8 mouse cellular contexts compared by ENCODE assay signal in the genomic region with DNA sequence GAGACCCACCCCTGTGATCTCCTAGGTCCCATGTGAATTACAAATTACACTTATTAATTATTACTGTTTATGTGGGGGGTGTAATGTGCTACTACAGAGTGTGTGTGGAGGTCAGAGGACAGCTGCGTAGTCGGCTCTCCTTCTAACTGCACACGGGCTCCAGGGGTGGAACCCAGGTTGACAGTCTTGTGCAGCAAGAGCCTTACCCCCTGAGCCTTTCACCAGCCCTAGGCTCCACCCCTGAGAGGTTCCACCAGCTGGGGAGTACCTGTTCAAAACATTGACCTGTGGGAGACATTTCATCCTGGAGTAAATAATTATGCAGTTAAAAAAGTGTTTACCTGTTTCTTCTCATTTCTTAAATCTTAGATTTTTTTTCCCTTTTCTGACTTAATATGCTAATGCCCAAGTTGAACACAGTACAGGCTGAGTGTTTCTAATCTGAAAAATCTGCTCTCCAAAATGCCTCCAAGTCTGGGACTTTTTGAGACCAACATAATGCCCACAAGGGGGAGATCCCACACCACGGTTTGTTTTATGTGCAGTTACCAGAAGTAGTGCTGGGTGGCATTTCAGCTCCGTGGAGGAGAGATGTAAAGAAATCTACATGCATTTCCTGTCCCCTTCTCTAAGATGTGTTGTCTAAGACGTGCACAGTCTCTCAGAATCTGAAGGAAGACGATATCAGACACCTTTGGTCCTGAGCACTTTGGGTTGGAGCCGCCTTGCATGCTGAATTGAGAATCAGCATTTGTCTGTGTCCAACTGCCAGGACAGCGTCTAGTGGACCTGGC. TPM values are rescaled to one million over a fixed set of nuclear protein-coding genes. Genes with fewer than 3 reads are reported as not detected.
DNase-seq lines count a peak whose midpoint lies in the region; ATAC-seq lines count a peak whose summit lies in the region.

No protein-coding gene starts in this region.

- no peaks in the 10 kb centered on the region for H3K36me3 ChIP-seq in midbrain, embryonic 10.5 days
- no peaks in the 10 kb centered on the region for H3K36me3 ChIP-seq in midbrain, embryonic 11.5 days (ENCODE audit: control insufficient read depth, insufficient read depth, low read length)
- H3K36me3 ChIP-seq in liver, embryonic 15.5 days (replicated peaks): 0 out of 2 replicates have a peak, but pooled peaks cover under 1% of the 10 kb centered on the region

- H3K4me2 ChIP-seq in midbrain, embryonic 11.5 days: no peak overlapping the region
- H3K4me2 ChIP-seq in liver, embryonic 15.5 days: peak overlapping the region; percentile 39

- no peak overlapping the region for H3K9ac ChIP-seq in midbrain, embryonic 11.5 days (ENCODE audit: low read length)
- H3K9ac ChIP-seq in liver, embryonic 15.5 days: peak overlapping the region; percentile 18; the same call in 1 of the 2 replicates

- no peak for ATAC-seq in midbrain, embryonic 11.5 days (ENCODE audit: low FRiP score)
- ATAC-seq in inflammation-experienced regulatory T-cells, adult 6 months: peak; percentile 79
- ATAC-seq in liver, embryonic 15.5 days (ENCODE audit: insufficient read depth): 0 out of 2 replicates have a peak, but pooled peaks have one; percentile 3
- ATAC-seq in erythroid progenitor cell, adult 5-6 weeks (replicated peaks; ENCODE audit: low FRiP score, poor library complexity, severe bottlenecking): no peak

- intact Hi-C loops in gastrocnemius, postnatal 36 days (cut with DNase I): no loop called here

- no peaks in the 10 kb centered on the region for H3K9me3 ChIP-seq in midbrain, embryonic 10.5 days (replicated peaks)
- H3K9me3 ChIP-seq in midbrain, embryonic 11.5 days (ENCODE audit: control insufficient read depth, low read length): no peaks in the 10 kb centered on the region
- H3K9me3 ChIP-seq in liver, embryonic 15.5 days (replicated peaks): no peaks in the 10 kb centered on the region

- H3K4me3 ChIP-seq in midbrain, embryonic 10.5 days: no peak overlapping the region
- H3K4me3 ChIP-seq in midbrain, embryonic 11.5 days (ENCODE audit: low read depth, low read length): no peak overlapping the region
- no peak overlapping the region for H3K4me3 ChIP-seq in liver, embryonic 15.5 days (replicated peaks)

- DNase-seq in midbrain, embryonic 10.5 days (ENCODE audit: low spot score): peak; percentile 19
- DNase-seq in midbrain, embryonic 11.5 days (ENCODE audit: low spot score, missing footprints): no peak
- peak; percentile 74 for DNase-seq in embryo, embryonic 11 days
- DNase-seq in spleen, postnatal 36 days (ENCODE audit: low spot score in 2 of 2): peak; percentile 51 to 68
- no peak for DNase-seq in gastrocnemius, postnatal 36 days

- H3K27me3 ChIP-seq in midbrain, embryonic 10.5 days (ENCODE audit: low read depth, poor library complexity, severe bottlenecking): no peaks in the 10 kb centered on the region
- no peaks in the 10 kb centered on the region for H3K27me3 ChIP-seq in midbrain, embryonic 11.5 days (ENCODE audit: control insufficient read depth, insufficient read depth, low read length)
- no peaks in the 10 kb centered on the region for H3K27me3 ChIP-seq in liver, embryonic 15.5 days

- WGBS in midbrain, embryonic 10.5 days: 44% methylated on average over 9 of the region's 9 CpGs
- 37% methylated on average over 9 of the region's 9 CpGs for WGBS in midbrain, embryonic 11.5 days
- 12% methylated on average over 9 of the region's 9 CpGs for WGBS in liver, embryonic 15.5 days (ENCODE audit: insufficient replicate concordance)

- no peak overlapping the region for H3K27ac ChIP-seq in midbrain, embryonic 10.5 days (replicated peaks)
- no peak overlapping the region for H3K27ac ChIP-seq in midbrain, embryonic 11.5 days (ENCODE audit: low read depth, low read length)
- H3K27ac ChIP-seq in liver, embryonic 15.5 days (replicated peaks): peak overlapping the region; percentile 76

- peaks cover 8% of the 10 kb centered on the region for H3K4me1 ChIP-seq in midbrain, embryonic 10.5 days
- peaks cover 4% of the 10 kb centered on the region; the same call in 1 of the 2 replicates for H3K4me1 ChIP-seq in midbrain, embryonic 11.5 days (ENCODE audit: control insufficient read depth, insufficient read depth, low read length)
- H3K4me1 ChIP-seq in liver, embryonic 15.5 days (replicated peaks): peaks cover 78% of the 10 kb centered on the region

RNA-seq across cellular contexts. Expression of gene Exoc6, which starts 9.3 kb away (rescaled TPM):
- 7.6 and 7.9 TPM in 2 replicates for polyA plus RNA-seq in midbrain, embryonic 10.5 days (2016; fragmentation: Nextera tagmentation; extraction: Ambion mirVana)
- 8.6 and 9.6 TPM in 2 replicates for polyA plus RNA-seq in midbrain, embryonic 11.5 days (2014; fragmentation: Nextera tagmentation; extraction: Ambion mirVana)
- polyA plus RNA-seq in inflammation-experienced regulatory T-cells, adult 6 months (2017; shearing (Covaris generic)): 10 to 100 TPM; 33.8 to 49.4 (median 36.4) TPM
- polyA plus RNA-seq in liver, embryonic 15.5 days (2015; fragmentation: Nextera tagmentation; extraction: Ambion mirVana): 27.2 and 27.5 TPM in 2 replicates
- 10 to 100 TPM; 40.6 to 48.2 TPM for total RNA-seq in gastrocnemius, postnatal 36 days (2021)
- total RNA-seq in erythroid progenitor cell, adult 5-6 weeks (2015; ENCODE audit: low replicate concordance): 26.3 and 32.7 TPM in 2 replicates
- 39.3 and 39.6 TPM in 2 replicates for total RNA-seq in erythroid progenitor cell, adult 5-6 weeks (2017; ENCODE audit: low replicate concordance)

Comparison
In these comparisons a context has a peak if more than half of its experiments do, and no peak if none do; other contexts are left out.
1. DNase-seq: peak in midbrain, embryonic 10.5 days (single experiment), embryo, embryonic 11 days (single experiment) and spleen, postnatal 36 days (2 of 2); none in midbrain, embryonic 11.5 days (single experiment) and gastrocnemius, postnatal 36 days (0 of 2).
2. ATAC-seq: peak in inflammation-experienced regulatory T-cells, adult 6 months (single experiment) and liver, embryonic 15.5 days (single experiment); none in midbrain, embryonic 11.5 days (single experiment) and erythroid progenitor cell, adult 5-6 weeks (single experiment).